Mouse (Mus musculus): ENCODE data around the gene Mthfsd. TPM values are rescaled to one million over a fixed set of nuclear protein-coding genes. Genes with fewer than 3 reads are reported as not detected.

Gene Mthfsd
- total RNA-seq, 2 experiments from 2014 or later: 16.2 to 17.9 TPM

GRCm38 (mm10) chr8:121083093-121083935 lies 24.9 kb downstream of the Mthfsd start:
- Histone ChIP-seq H3K4me3 (peak overlapping the region; percentile 84), H3K27ac (peak overlapping the region; percentile 24; the same call in 1 of the 2 replicates)
- peak; percentile 80 for DNase-seq
- TF ChIP-seq CTCF (IDR thresholded peaks at IDR 0.05): no peak
- intact Hi-C loops (cut with DNase I): no loop called here

DNA sequence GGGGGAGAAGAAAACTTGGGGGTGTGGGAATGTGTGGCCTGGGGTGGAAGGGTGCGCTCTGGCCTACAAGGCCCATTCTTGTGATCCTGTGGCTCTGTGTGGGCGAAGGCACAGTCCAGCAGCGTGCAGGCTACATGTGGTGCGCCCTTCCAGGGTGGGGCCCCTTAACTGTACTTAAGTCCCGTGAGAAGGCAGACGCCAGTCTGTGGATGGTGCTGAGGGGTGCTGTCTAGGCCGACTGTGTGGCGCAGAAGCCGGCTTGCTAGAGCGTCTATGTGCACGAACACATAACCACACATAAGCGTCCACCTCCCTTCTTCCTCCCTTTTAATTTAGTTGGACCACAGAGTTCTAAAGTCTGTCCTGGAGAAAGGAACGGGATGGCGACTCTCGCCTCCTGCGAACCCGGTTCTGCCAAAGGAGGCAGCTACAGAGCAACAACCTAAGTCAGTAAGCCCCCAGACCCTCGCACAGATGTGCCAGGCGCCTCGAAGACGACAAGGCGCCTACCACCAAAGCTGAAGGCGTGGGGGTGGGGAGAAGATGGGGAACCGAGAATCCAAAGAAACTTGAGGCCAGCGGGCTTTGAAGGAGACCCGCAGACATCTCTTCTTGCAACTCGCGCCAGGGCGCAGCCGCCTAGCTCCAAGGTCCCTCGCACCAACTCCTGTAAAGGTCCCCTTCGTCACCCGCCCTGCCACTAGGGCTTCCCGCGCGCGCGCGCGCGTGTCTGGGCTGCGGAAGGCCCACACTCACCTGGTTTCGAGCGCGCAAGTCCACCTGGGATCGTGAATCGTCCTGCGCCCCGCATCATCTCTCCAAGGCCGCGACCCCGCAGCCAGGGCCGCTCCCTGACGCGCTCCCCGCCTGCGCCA lies 25.7 kb downstream of the Mthfsd start:
- H3K27ac ChIP-seq: no peak overlapping the region
- intact Hi-C loops (cut with DNase I): no loop called here
- TF ChIP-seq CTCF (IDR thresholded peaks at IDR 0.05): no peak
- H3K4me3 ChIP-seq: peak overlapping the region; percentile 84
- no peak for DNase-seq

GRCm38 (mm10) chr8:121081398-121081797 lies 26.8 kb downstream of the Mthfsd start:
- intact Hi-C loops (cut with DNase I): no loop called here
- H3K4me3 ChIP-seq: no peak overlapping the region
- no peak overlapping the region for H3K27ac ChIP-seq

GRCm38 (mm10) chr8:121080361-121081090 lies 27.7 kb downstream of the Mthfsd start:
- no peak overlapping the region for H3K4me3 ChIP-seq
- no peak overlapping the region for H3K27ac ChIP-seq
- intact Hi-C loops (cut with DNase I): no loop called here
- DNase-seq: no peak
- TF ChIP-seq CTCF (IDR thresholded peaks at IDR 0.05): no peak

More at GRCm38 (mm10) chr8:121081398-121081797, 26.8 kb downstream of the Mthfsd start:
- DNase-seq: no peak
- no peak for TF ChIP-seq CTCF (IDR thresholded peaks at IDR 0.05)

DNA sequence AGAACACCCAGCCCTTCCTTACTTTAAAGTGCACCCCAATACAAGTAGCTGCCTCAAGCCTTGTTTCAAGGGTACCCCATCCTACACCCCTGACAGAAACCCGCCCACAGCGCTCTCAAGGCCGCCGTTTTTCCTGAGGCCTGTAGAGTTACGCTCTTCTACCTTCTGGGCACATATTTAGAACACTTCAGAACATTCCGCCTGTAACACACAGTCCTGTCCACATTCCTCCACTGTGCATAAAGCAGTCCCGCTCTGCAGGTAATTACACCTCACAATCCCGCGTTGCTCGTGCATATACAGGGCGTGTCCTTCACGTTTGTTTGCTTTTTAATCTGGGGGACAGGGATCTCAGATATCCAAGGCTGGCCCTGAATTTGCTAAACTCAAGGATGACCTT lies 28.2 kb downstream of the Mthfsd start:
- Histone ChIP-seq H3K4me3 (no peak overlapping the region), H3K27ac (no peak overlapping the region)
- DNase-seq: no peak
- no peak for TF ChIP-seq CTCF (IDR thresholded peaks at IDR 0.05)
- intact Hi-C loops (cut with DNase I): no loop called here

- intact Hi-C loops (cut with DNase I): no loop called here
Observed at GRCm38 (mm10) chr8:121079201-121079600, 29.0 kb downstream of the Mthfsd start.

DNA sequence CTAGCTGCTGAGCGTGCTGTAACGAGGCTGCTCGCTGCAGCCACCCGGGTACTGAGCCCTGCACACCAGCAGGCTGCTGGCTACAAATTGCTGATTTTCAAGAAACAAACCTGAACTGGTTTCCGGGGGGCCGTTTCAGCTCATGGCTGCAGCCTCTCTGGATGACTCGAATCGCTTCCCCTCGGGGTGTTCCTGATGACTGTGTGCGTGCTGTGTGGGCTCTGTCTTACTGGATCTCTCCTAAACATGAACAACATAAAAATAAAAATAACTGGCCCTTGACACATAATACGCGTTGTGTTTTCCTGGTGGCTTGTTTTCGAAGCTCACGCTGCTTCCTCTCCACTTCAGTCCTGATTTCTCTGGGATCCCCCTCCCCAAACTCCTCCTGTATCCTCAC lies 29.5 kb downstream of the Mthfsd start:
- Histone ChIP-seq H3K4me3 (no peak overlapping the region), H3K27ac (no peak overlapping the region)
- no peak for TF ChIP-seq CTCF (IDR thresholded peaks at IDR 0.05)
- no peak for DNase-seq
- intact Hi-C loops (cut with DNase I): no loop called here

More at GRCm38 (mm10) chr8:121079201-121079600, 29.0 kb downstream of the Mthfsd start:
- no peak for DNase-seq
- H3K4me3 ChIP-seq: no peak overlapping the region
- no peak overlapping the region for H3K27ac ChIP-seq
- TF ChIP-seq CTCF (IDR thresholded peaks at IDR 0.05): no peak

GRCm38 (mm10) chr8:121076555-121076954 lies 31.6 kb downstream of the Mthfsd start:
- Histone ChIP-seq H3K27ac (no peak overlapping the region), H3K4me3 (no peak overlapping the region)
- DNase-seq: no peak
- TF ChIP-seq CTCF (IDR thresholded peaks at IDR 0.05): no peak
- intact Hi-C loops (cut with DNase I): no loop called here

GRCm38 (mm10) chr8:121075936-121076335 lies 32.3 kb downstream of the Mthfsd start:
- Histone ChIP-seq H3K4me3 (no peak overlapping the region), H3K27ac (no peak overlapping the region)
- DNase-seq: no peak
- intact Hi-C loops (cut with DNase I): no loop called here
- TF ChIP-seq CTCF (IDR thresholded peaks at IDR 0.05): no peak

GRCm38 (mm10) chr8:121074848-121075145 lies 33.4 kb downstream of the Mthfsd start:
- DNase-seq: no peak
- no peak overlapping the region for H3K27ac ChIP-seq
- no peak overlapping the region for H3K4me3 ChIP-seq
- TF ChIP-seq CTCF (IDR thresholded peaks at IDR 0.05): no peak
- intact Hi-C loops (cut with DNase I): no loop called here

GRCm38 (mm10) chr8:121074108-121074847 lies 33.9 kb downstream of the Mthfsd start:
- intact Hi-C loops (cut with DNase I): no loop called here
- DNase-seq: no peak
- no peak for TF ChIP-seq CTCF (IDR thresholded peaks at IDR 0.05)
- H3K4me3 ChIP-seq: no peak overlapping the region
- H3K27ac ChIP-seq: no peak overlapping the region
